Mouse (Mus musculus) left cerebral cortex, adult 8-10 months (tissue): ENCODE data around the gene Abca8a. TPM values are rescaled to one million over a fixed set of nuclear protein-coding genes. Genes with fewer than 3 reads are reported as not detected.

Source experiments
- DNase-seq, 2 experiments: peaks; one replicate each; pipeline ENCODE4 v3.0.0; 2022; ENCODE audit warnings: low spot score in 2 of 2
- total RNA-seq, 4 experiments: library from RNA; stranded (reverse); gene quantifications; 2 replicates each; pipeline ENCODE4 v1.2.4; 2022

Abca8a gene
- total RNA-seq: 1 to 10 TPM; 4.6 to 7.7 (median 5.7) TPM

- no peak for DNase-seq
These were observed at the start of gene Abca8a for GRCm38 (mm10) chr11:110095858-110096257. Gene Abca8a, minus strand, starts transcription at chr11:110095978.

DNA sequence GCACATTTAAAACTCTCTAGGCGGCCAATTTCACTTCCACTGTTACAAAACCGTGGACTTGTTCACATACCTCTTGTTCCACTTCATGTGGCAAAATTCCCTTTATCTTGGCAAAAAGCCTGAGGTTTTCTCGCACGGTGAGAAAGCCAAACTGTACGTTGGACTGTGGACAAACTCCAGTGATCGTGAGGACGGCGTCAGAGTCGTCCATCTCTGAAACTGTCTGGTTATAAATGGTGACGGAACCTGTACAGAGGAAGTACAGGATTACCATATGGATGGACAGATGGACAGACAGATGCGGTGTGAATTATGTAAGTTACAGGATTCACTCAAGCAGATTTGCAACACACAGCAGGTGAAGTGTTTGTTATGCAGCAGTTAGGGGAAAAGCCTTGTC, 49.6 kb upstream of the Abca8a start:
- DNase-seq: peak in 1 of 2 experiments; percentile 10

GRCm38 (mm10) chr11:110130760-110131159, 35.0 kb upstream of the Abca8a start:
- no peak for DNase-seq

DNA sequence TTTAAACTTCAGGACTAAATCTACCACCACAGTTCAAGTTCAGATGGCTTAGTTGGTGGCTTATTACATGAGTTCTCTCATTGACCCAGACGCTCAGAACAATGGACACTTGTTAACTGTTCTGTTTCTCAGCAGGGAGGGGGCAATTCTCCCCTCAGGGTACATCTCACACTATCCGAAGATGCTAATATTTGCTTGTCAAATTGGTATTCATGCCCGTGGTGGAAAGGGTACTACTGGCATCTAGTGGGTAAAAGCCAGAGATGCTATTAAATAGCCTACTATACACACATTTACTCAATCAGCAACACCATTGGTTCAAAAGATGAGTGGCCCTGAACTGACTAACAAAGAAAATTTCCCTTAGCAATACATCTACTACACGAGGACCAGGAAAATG, 15.4 kb upstream of the Abca8a start:
- no peak for DNase-seq

GRCm38 (mm10) chr11:110101437-110101836, 5.7 kb upstream of the Abca8a start:
- no peak for DNase-seq

GRCm38 (mm10) chr11:110098901-110099300, 3.1 kb upstream of the Abca8a start:
- DNase-seq: no peak

DNA sequence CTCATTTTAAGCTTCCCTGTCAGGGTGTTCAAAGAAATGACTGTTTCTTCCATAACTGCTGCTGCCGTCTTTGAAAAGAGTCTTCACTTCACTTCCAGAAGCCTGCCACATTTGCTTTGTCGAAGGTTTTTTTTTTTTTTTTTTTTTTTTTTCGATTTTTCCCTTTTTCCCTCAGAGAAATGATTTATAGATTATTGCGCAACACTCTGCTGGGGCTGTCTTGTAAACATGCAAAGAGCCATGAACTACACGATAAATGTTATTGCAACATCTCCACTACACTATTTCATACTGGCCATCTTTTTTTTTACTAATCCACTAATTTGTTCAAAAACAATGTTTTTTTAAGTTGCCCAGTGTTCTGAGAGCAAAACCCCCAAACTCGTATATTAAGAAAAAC, 1.7 kb upstream of the Abca8a start:
- no peak for DNase-seq

GRCm38 (mm10) chr11:110094846-110095380, 865 bp downstream of the Abca8a start:
- DNase-seq: no peak

DNA sequence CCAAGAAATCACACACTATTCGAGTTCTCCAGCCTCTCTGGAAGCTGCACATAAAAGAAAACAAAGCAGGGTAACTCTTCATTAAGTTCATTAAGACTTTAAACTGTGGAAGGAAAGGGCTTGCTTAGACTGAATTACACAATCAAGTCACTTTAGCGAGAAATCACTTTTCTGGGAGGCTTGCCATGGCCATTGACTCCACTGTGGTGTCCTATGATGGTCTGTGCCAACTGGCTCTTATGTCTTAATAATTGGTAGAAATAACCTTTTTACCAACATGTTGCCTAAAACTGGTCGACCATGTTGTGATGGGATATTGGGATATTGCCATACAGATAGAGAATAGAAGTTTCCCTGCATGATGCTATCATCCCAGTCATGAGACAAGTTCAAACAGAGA, 1.5 kb downstream of the Abca8a start:
- DNase-seq: no peak

- DNase-seq: no peak
These were observed 4.5 kb downstream of the Abca8a start for GRCm38 (mm10) chr11:110091328-110091727.

GRCm38 (mm10) chr11:110072158-110072557, 23.6 kb downstream of the Abca8a start:
- no peak for DNase-seq

GRCm38 (mm10) chr11:110061032-110061431, 34.7 kb downstream of the Abca8a start:
- no peak for DNase-seq

- DNase-seq: no peak
These were observed 35.7 kb downstream of the Abca8a start for GRCm38 (mm10) chr11:110060127-110060526.

DNA sequence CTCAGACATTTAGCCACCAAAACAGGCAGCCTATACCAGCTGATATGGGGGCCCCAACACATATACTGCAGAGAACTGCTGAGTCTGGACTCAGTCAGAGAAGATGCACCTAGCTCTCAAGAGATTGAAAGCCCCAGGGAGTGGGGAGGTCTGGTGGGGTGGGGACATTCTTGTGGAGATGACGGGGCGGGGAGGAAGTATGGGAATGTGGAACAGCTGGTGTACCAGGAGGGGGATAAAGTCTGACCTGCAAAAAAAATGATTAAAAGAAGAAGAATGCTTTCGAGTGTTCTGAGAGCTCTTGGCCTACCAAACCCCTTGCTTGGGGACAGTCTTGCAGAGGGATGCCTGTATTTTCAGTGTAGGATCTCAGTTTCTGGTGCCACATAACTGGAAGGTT, 42.1 kb downstream of the Abca8a start:
- no peak for DNase-seq

DNA sequence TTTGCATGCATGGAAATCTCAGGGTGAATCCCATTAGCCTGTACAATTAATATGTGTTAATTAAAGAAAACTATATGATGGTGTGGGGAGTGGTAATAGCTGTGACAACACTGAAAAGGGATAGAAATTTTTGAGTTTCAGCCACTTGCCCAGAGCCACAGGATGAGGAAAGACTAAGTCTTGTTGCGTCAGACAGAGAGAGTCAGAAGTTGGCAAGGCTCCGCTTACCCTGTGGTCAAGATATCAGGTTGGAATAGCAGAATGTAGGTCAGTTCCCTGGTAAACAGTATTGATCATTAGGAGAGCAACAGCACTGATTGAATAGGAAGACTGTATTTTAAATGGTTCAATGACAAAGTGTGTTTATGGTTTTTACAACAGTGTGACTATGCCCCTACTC, 58.0 kb downstream of the Abca8a start:
- no peak for DNase-seq

DNA sequence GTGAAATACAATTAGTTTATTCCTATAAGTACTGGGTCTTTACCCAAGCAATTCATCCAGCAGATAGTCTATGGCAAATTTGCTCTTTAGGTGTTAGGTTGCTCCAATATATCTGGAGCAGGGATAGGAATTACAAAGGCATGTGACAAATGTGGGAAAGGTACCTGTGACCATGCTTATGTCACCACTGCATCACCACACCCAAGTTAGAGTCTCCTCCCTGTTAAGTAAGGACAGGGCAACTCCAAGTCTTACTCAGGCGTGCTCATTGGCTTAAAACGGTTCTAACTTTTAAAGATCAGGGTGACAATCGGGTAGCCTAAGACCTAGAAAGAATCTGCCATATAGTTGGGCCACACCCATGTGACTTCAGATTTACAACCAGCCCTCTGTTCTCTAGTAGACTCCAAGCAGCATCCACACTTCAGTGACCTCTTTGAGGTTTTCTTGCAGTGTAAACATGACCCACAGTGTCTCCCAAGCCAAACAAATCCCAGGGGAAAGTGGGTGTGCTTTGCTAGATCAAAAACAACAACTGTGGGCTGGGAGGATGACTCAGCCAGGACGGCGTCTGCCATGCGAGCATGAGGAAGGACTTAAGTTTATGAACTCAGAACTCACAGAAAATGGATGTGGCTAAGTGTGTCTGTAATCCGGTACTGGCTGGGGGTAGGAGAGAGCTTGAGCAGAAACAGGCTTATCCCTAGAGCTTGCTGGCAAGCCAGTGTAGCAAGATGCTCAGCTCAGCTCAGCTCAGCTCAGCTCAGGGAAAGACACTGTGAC, 66.7 kb downstream of the Abca8a start:
- no peak for DNase-seq

DNA sequence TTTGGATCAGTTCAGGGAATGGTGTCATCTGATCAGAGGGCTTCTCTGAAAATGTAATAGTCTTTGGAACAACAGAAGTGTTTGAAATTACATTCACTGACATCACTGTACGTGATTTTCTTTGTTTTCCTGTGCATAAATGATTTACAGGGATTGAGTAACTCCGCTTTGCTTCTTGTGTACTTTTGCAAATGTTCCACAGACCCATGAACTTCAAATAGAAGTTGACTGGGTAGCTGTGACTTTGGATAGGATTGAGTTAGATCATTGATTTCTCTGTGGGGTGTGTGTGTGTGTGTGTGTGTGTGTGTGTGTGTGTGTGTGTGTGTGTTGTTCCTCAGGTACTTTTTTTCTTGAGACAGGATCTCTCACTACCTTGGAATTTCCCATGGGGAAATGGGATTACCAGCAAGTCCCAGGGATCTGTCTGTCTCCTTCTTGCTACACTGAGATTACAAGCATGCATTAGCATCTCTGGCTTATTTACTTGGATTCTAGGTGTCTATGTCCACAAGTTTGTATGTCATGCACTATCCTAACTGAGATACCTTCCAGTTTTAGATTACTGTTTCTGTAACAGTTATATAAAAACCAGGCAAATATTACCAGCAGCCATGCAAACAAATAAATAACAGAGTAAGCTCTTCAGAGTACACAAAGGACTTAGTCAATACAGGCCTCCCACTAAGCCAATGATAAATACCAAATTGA, 84.8 kb downstream of the Abca8a start:
- DNase-seq: no peak

DNA sequence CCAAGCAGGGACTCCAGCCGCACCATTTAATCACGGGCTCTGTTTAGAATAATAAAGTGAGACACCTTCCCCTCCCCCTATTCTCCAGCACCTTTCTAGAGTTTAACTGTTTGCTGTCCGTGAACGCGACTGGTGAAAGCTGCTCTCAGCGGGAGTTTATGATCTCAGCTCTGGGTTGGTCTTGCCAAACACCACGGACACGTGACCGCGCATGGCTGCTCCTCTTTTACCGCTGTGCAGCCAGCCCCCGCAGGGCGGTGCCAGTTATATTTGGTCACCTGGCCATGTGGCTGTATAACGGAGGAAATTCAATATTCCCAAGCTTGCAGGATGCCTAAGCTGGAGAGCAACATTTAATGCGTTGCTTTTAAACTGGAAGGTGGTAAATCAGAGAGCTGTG, 100.2 kb downstream of the Abca8a start, which contains the start of gene Abca8b:
Gene Abca8b (minus strand): TSS at position 222 of the 400 bp plus-strand sequence.
- peak; percentile 67 to 90 for DNase-seq

GRCm38 (mm10) chr11:109995013-109995412, 100.8 kb downstream of the Abca8a start:
- DNase-seq: peak; percentile 23 to 28

DNA sequence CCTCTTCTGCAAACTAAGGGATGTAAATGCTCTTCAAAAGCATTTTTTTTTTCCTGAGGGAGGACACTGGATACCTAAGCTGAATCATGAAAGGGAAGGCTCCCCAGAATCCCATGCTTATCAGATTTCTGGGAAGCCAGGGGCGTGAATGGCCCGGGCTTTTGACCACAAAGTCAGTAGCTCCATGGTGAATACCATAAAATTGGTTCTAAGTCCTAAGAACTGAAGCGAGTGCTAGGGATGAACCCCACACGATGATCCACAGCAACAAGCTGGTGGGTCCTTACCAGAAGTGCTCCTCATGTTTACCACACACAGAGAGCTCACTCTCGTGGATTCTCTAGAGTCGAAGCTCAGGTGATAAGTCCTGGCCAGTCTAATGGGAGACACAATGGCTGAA, 101.8 kb downstream of the Abca8a start:
- no peak for DNase-seq

DNA sequence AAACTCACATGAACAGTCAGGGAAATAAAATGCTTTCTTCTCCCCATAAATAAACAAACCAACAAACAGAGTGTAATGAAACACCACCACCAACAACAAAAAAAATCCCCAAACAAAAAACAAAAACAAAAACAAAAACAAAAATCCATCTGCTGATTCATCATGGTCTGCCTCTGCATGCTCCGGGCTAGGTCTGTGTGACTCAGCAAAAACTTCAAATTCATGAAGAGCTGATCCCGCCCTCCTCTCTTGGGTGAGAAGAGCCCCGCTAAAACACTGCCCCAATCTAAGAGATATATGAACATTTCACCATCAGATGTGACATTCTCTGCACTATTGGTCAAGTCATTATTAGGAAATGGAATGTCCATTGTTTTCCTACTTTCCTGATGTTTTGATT, 104.5 kb downstream of the Abca8a start:
- DNase-seq: no peak

DNA sequence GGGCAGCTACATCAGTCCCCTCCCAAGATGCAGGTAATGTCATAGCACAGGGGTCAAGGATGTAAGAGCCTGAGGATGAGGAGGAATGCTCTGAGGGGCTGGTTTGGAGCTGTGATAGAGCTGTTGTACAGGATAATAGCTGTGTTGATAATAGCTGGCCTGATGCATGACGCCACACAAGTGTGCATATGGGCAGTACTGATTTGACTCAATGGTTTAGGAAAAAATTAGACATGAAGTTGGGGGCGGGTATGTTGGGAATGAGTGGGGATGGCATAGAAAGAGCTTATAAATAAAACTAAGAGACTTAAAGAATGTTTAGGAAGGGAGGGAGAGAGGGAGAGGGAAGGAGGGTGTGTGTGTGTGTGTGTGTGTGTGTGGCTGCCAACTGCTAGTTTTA, 105.5 kb downstream of the Abca8a start:
- DNase-seq: no peak

DNA sequence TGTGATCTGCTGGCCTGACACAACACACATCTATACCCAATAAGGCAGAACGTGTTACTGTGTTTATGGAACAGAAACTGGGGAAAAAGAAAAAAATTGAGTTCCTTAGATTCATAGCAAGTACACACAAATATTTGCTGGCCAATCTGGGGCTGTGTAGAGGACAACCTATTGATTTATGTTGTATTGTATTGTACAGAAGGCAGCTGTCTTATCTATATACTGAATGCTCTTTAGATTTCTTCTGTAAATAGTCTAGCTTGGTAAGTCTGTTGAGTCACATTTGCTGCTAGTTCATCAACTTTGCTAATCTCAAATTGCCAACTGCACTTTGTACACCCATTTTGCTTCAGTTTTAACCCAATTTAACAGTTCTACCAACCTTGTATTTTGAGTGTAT, 107.6 kb downstream of the Abca8a start:
- DNase-seq: no peak
